Mouse (Mus musculus) midbrain, postnatal 0 days (tissue): ENCODE measurements around the gene Rere. TPM values are rescaled to one million over a fixed set of nuclear protein-coding genes. Genes with fewer than 3 reads are reported as not detected.
A peak's percentile ranks its signal among the peaks of the same experiment; 100 is the strongest.

Experiments used
- ATAC-seq: fragments of 200-750 bp; cut with Nextera tagmentation; 2 replicates; pipeline ENCODE4 v1.8.0; 2017; ENCODE audit warnings: moderate number of reproducible peaks, mild to moderate bottlenecking, moderate TSS enrichment, moderate library complexity; ENCODE audit not compliant: low FRiP score
- DNase-seq: peaks from one replicate; pipeline ENCODE4 v3.0.0-alpha.2; 2015; ENCODE audit warnings: low spot score
- H3K27ac ChIP-seq: fragments of 300-500 bp; sonication (generic); 2 replicates; pipeline ENCODE4 v1.5.1; 2014; ENCODE audit warnings: low read depth, mild to moderate bottlenecking, low read length, mixed read lengths
- H3K27me3 ChIP-seq: fragments of 300-500 bp; sonication (generic); 2 replicates; pipeline ENCODE4 v1.6.1; 2014; ENCODE audit warnings: low read length, control low read depth, mixed read lengths; ENCODE audit not compliant: insufficient read depth
- H3K36me3 ChIP-seq: fragments of 300-500 bp; sonication (generic); 2 replicates; pipeline ENCODE4 v1.6.1; 2014; ENCODE audit warnings: low read length, control low read depth, mixed read lengths; ENCODE audit not compliant: insufficient read depth
- H3K4me1 ChIP-seq: fragments of 300-500 bp; sonication (generic); 2 replicates; pipeline ENCODE4 v1.6.1; 2014; ENCODE audit warnings: mild to moderate bottlenecking, control low read depth, antibody characterized with exemption, low read length, mixed read lengths; ENCODE audit not compliant: insufficient read depth
- H3K4me2 ChIP-seq: fragments of 300-500 bp; sonication (generic); 2 replicates; pipeline ENCODE4 v1.6.1; 2014; ENCODE audit warnings: low read depth, mild to moderate bottlenecking, low read length, mixed read lengths; ENCODE audit not compliant: poor library complexity, severe bottlenecking
- H3K4me3 ChIP-seq: fragments of 300-500 bp; sonication (generic); 2 replicates; pipeline ENCODE4 v1.5.1; 2014; ENCODE audit warnings: low read depth, mild to moderate bottlenecking, low read length, moderate library complexity
- H3K9ac ChIP-seq: fragments of 300-500 bp; sonication (generic); replicated peaks from 2 replicates; pipeline ENCODE4 v1.6.1; 2014; ENCODE audit warnings: mild to moderate bottlenecking, low read length, moderate library complexity, mixed read lengths; ENCODE audit not compliant: poor library complexity, severe bottlenecking
- H3K9me3 ChIP-seq: fragments of 300-500 bp; sonication (generic); 2 replicates; pipeline ENCODE4 v1.6.1; 2016; ENCODE audit warnings: low read length, control low read depth
- CTCF ChIP-seq: IDR thresholded peaks from 2 replicates; pipeline ENCODE4 v1.5.1; 2016; ENCODE audit warnings: antibody characterized with exemption, mild to moderate bottlenecking
- WGBS: fragments of 180-500 bp; shearing (Covaris S2); extraction: QIAGEN DNeasy Blood & Tissue Kit; methylation state at CpG from one replicate; pipeline ENCODE4 v1.1.7; 2014; 5-methylcytosine and 5-hydroxymethylcytosine counted together
- polyA plus RNA-seq: library from polyadenylated mRNA; unstranded; fragments of >200 nt; fragmentation: Nextera tagmentation; extraction: Ambion mirVana; gene quantifications from 2 replicates; pipeline ENCODE4 v1.2.1, GENCODE M21; 2015
- total RNA-seq: library from RNA; depleted of rRNA; stranded (reverse); fragments of >200 nt; gene quantifications from 2 replicates; pipeline ENCODE4 v1.2.3, GENCODE M21; 2014

Gene Rere
- total and polyA plus RNA-seq, 2 experiments from 2014 or later: 22.7 to 36.8 TPM

DNA sequence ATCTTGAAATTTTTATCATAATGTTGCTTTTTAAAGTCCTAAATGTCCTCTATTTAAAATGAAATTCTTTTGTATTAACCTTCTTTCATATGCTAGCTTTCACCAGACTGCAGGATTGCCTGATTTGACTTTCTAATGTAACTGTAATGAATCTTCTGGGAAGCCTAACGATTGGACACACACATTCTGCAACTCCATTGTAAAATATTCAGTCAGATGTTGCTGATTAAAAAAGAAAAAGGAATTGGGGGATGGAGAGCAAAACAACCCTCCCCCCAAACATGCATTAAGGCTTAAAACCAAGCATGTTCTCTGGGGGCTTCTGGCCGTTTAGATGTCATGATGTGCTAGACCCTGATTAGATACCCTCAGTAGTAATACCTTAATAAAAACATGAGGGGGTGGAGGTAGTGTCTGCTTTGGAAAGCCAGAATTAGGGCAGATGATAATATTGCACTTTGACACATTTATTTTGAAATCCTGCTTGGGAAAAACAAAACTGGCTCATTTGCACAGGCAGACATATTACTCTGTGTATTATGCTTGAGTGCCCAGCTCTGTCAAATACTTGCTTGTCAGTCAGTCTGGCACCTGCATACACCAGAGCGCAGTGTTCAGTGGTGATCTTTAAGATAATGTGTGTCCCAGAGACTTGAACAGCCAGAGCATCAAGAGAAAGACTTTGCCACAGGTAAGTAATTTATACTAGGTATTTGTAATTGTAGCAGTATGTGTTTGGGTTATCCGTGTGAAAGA, 52.7 kb downstream of the Rere start:
- H3K27ac ChIP-seq: no peak overlapping the region
- no peak for ATAC-seq
- WGBS: 31% methylated on average over 4 of the region's 4 CpGs

DNA sequence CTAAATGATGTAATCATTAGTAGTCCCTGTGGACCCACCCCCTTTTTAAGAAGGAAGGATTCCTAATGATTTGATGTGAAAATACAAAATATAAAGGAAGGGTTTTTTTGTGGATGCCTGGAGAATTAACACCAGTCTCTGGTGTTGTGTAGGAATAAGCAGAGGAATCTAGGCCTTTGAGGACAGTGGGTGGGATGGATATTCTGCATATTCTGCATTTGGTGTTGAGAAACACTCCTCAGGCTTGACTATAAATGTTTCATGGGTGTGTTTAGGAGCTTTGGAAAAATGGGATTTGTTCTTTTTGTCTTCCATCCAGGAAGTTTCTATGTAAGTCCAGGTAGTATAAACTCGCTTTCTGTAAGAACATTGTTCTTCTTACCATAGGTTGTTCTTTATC, 55.8 kb downstream of the Rere start:
- no peak for TF ChIP-seq CTCF
- no peaks in the 10 kb centered on the region for H3K27me3 ChIP-seq
- H3K9me3 ChIP-seq: no peaks in the 10 kb centered on the region
- WGBS: 91% methylated on average over 1 of the region's 1 CpGs
- peaks cover 15% of the 10 kb centered on the region for H3K4me1 ChIP-seq
- no peak overlapping the region for H3K4me3 ChIP-seq
- ATAC-seq: no peak
- no peak overlapping the region for H3K4me2 ChIP-seq
- H3K36me3 ChIP-seq: no peaks in the 10 kb centered on the region
- H3K27ac ChIP-seq: no peak overlapping the region
- DNase-seq: no peak
- H3K9ac ChIP-seq: no peak overlapping the region

More for the DNA sequence above, 52.7 kb downstream of the Rere start:
- Histone ChIP-seq H3K36me3 (no peaks in the 10 kb centered on the region), H3K4me2 (no peak overlapping the region), H3K27me3 (no peaks in the 10 kb centered on the region), H3K4me1 (peaks cover 13% of the 10 kb centered on the region), H3K4me3 (no peak overlapping the region), H3K9me3 (no peaks in the 10 kb centered on the region), H3K9ac (no peak overlapping the region)
- TF ChIP-seq CTCF: no peak
- DNase-seq: no peak

- Histone ChIP-seq H3K27me3 (no peaks in the 10 kb centered on the region), H3K4me2 (0 out of 2 replicates have a peak overlapping the region, but pooled peaks have one; percentile 6), H3K4me3 (no peak overlapping the region), H3K9ac (no peak overlapping the region), H3K9me3 (no peaks in the 10 kb centered on the region), H3K27ac (0 out of 2 replicates have a peak overlapping the region, but pooled peaks have one; percentile 2), H3K4me1 (peaks cover 10% of the 10 kb centered on the region), H3K36me3 (no peaks in the 10 kb centered on the region)
- peak; percentile 40 for TF ChIP-seq CTCF
- ATAC-seq (peak; percentile 49; the same call in 1 of the 2 replicates), DNase-seq (peak; percentile 88)
- WGBS: 27% methylated on average over 8 of the region's 8 CpGs
Observed at GRCm38 (mm10) chr4:150338906-150339650, 57.6 kb downstream of the Rere start.

DNA sequence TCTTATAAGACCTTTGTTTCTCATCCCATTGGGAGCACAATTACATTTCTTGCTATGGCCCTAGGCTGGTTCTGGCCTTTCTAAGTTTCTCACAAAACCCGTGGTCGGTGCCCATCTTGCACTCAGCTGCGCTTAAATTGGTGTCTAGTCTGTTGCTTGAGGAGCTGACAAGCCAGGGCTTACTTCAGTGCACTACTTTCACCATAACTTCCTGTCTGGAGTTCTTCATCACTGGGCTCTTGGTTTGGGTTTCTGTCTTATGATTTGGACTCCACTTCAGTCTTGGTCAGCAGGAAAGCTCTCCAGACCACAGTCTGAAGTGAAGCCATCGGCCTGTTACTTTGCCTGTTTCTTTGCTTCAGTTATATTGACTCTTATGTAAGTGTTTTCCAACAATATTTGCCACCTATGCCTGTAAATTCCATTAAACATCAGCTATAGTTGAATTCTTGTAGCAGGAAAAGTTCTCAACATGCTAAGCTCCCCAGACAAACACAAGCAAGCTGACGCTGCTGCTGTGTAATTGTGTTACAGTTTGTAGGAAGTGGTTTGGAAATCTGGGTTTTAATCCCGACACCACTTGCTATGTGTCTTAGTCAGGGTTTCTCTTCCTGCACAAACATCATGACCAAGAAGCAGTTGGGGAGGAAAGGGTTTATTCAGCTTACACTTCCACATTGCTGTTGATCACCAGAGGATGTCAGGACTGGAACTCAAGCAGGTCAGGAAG, 59.5 kb downstream of the Rere start:
- Histone ChIP-seq H3K4me2 (no peak overlapping the region), H3K27ac (no peak overlapping the region), H3K27me3 (no peaks in the 10 kb centered on the region), H3K36me3 (no peaks in the 10 kb centered on the region), H3K9ac (no peak overlapping the region), H3K4me3 (no peak overlapping the region), H3K4me1 (peaks cover 6% of the 10 kb centered on the region), H3K9me3 (no peaks in the 10 kb centered on the region)
- ATAC-seq: no peak
- DNase-seq: no peak
- 87% methylated on average over 6 of the region's 6 CpGs for WGBS
- no peak for TF ChIP-seq CTCF

DNA sequence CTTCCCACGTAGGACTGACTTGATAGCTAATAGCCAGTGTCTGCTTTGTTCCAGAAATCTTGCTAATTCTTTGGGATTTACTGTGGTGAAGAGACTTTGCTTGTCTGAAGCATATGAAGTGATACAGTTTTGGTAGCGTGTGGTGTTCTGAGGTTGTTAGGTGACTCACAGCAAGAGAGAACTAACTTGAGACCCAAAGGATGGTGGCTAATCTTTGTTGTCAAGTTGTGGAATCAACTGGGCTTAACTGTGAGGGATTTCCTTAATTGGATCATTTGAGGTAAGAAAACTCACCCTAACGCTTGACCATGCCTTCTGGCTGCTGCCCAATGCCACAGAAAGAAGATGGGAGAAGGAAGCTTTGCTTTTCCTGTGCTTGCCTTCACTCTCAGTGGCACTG, 63.1 kb downstream of the Rere start:
- no peaks in the 10 kb centered on the region for H3K9me3 ChIP-seq
- ATAC-seq: no peak
- TF ChIP-seq CTCF: no peak
- H3K4me2 ChIP-seq: no peak overlapping the region
- WGBS: 53% methylated on average over 3 of the region's 3 CpGs
- DNase-seq: no peak
- no peak overlapping the region for H3K4me3 ChIP-seq
- no peaks in the 10 kb centered on the region for H3K36me3 ChIP-seq
- no peak overlapping the region for H3K27ac ChIP-seq
- H3K27me3 ChIP-seq: no peaks in the 10 kb centered on the region
- H3K4me1 ChIP-seq: no peaks in the 10 kb centered on the region
- no peak overlapping the region for H3K9ac ChIP-seq
